Mouse (Mus musculus) hindbrain, postnatal 0 days (tissue): Measurements from ENCODE around the gene Zfr. TPM values are rescaled to one million over a fixed set of nuclear protein-coding genes. Genes with fewer than 3 reads are reported as not detected.

Experiments
- ATAC-seq: fragments of 200-750 bp; cut with Nextera tagmentation; 2 replicates; pipeline ENCODE4 v1.8.0; 2017; ENCODE audit warnings: mild to moderate bottlenecking, moderate TSS enrichment, moderate library complexity
- DNase-seq: peaks from one replicate; pipeline ENCODE4 v3.0.0-alpha.2; 2015; ENCODE audit warnings: low spot score
- H3K27ac ChIP-seq: fragments of 300-500 bp; sonication (generic); 2 replicates; pipeline ENCODE4 v1.5.1; 2014; ENCODE audit warnings: mild to moderate bottlenecking
- H3K27me3 ChIP-seq: fragments of 300-500 bp; sonication (generic); 2 replicates; pipeline ENCODE4 v1.6.1; 2014; ENCODE audit warnings: low read length, mixed read lengths; ENCODE audit not compliant: insufficient read depth
- H3K36me3 ChIP-seq: fragments of 300-500 bp; sonication (generic); 2 replicates; pipeline ENCODE4 v1.6.1; 2014; ENCODE audit warnings: low read length, mixed read lengths; ENCODE audit not compliant: insufficient read depth
- H3K4me1 ChIP-seq: fragments of 300-500 bp; sonication (generic); 2 replicates; pipeline ENCODE4 v1.6.1; 2014; ENCODE audit warnings: antibody characterized with exemption, low read length, mixed read lengths; ENCODE audit not compliant: insufficient read depth
- H3K4me2 ChIP-seq: fragments of 300-500 bp; sonication (generic); 2 replicates; pipeline ENCODE4 v1.6.1; 2014; ENCODE audit warnings: low read depth, mild to moderate bottlenecking, low read length, moderate library complexity, mixed read lengths
- H3K4me3 ChIP-seq: fragments of 300-500 bp; sonication (generic); 2 replicates; pipeline ENCODE4 v1.5.1; 2014; ENCODE audit warnings: low read length
- H3K9ac ChIP-seq: fragments of 300-500 bp; sonication (generic); replicated peaks from 2 replicates; pipeline ENCODE4 v1.6.1; 2014; ENCODE audit warnings: mild to moderate bottlenecking, low read length, moderate library complexity, mixed read lengths
- H3K9me3 ChIP-seq: fragments of 300-500 bp; sonication (generic); 2 replicates; pipeline ENCODE4 v1.6.1; 2016; ENCODE audit warnings: low read length, mixed read lengths
- CTCF ChIP-seq: IDR thresholded peaks from 2 replicates; pipeline ENCODE4 v1.5.1; 2016; ENCODE audit warnings: antibody characterized with exemption, control low read depth, low read depth
- WGBS: fragments of 180-500 bp; shearing (Covaris S2); extraction: QIAGEN DNeasy Blood & Tissue Kit; methylation state at CpG from one replicate; pipeline ENCODE4 v1.1.7; 2014; 5-methylcytosine and 5-hydroxymethylcytosine counted together
- polyA plus RNA-seq: library from polyadenylated mRNA; unstranded; fragments of >200 nt; fragmentation: Nextera tagmentation; extraction: Ambion mirVana; gene quantifications from 2 replicates; pipeline ENCODE4 v1.2.1, GENCODE M21; 2015
- total RNA-seq: library from RNA; depleted of rRNA; stranded (reverse); fragments of >200 nt; gene quantifications from 2 replicates; pipeline ENCODE4 v1.2.3, GENCODE M21; 2014

Zfr gene
- total and polyA plus RNA-seq, 2 experiments from 2014 or later = 219 to 281 TPM

DNA sequence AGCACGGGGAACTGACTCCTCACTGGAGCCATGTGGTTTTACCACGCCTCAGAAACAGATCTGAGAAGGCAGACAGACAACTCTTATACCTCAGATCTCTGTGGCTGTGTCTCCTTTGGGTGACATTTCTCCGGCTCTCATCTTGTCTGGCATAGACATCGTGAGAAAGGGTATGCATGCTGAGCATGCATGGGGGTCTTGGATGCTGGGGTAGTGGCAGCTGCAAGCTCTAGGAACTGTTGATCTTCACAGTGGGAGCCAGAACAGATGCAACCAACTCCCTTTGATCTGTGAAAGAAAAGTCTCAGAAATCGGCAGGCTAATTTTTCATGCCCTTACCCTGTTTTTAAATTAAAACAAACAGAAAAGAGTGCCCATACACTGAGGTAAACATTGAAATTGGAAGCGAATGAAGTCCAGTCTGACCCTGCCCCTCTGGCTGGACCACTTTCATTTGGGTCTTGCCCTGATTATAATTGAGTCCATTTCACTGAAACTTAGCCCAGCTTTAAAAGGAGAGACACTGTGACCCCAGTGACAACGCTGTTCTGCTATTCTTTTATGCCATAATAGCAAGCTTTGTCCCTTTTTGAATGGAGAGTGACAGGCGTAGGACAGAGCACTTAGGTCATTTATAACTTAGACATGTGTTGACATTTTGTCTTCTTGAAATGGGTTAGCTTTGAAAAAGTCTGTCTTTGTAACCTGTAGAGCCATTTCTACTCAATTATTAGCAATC lies 105.1 kb downstream of the Zfr start:
- DNase-seq (no peak), ATAC-seq (no peak)
- Histone ChIP-seq H3K36me3 (no peaks in the 10 kb centered on the region), H3K27ac (no peak overlapping the region; the same call in 1 of the 2 replicates), H3K27me3 (no peaks in the 10 kb centered on the region), H3K9ac (no peak overlapping the region), H3K9me3 (no peaks in the 10 kb centered on the region), H3K4me1 (no peaks in the 10 kb centered on the region; the same call in 1 of the 2 replicates), H3K4me3 (no peak overlapping the region), H3K4me2 (no peak overlapping the region)
- WGBS = 17% methylated on average over 8 of the region's 8 CpGs
- TF ChIP-seq CTCF = no peak

DNA sequence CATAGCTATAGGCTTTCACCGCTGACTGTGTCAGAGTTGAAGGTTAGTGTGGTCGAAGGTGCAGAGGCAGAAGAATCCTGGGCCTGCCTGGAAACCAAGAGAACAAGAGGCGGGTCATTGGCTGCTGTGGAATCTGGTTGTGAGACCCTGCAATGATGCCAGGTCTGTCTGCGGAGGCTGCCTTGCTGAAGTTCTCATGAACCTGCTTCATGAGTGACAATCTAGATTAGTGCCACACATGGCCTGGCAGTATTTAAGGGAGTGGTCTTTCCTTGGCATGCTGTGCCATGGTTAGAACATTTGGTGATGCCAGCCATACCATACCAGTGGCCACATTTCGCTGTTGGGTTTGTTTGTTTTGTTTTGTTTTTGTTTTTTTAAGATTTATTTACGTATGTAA lies 105.8 kb downstream of the Zfr start:
- H3K4me1 ChIP-seq = no peaks in the 10 kb centered on the region; the same call in 1 of the 2 replicates
- no peak for TF ChIP-seq CTCF
- WGBS = 53% methylated on average over 6 of the region's 6 CpGs

DNA sequence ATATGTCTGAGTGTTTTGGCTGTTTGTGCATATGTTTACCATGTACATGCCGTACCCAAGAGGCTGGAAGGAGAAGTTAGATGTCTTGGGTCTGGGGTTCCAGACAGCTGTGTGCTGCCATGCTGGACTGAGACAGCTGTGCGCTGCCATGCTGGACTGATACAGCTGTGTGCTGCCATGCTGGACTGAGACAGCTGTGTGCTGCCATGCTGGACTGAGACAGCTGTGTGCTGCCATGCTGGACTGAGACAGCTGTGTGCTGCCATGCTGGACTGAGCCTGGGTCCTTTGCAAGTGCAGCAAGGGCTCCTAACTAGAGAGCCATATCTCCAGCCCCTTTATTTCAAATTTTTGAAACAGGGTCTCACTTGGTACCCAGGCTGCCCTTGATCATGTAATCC lies 106.6 kb downstream of the Zfr start:
- H3K4me1 ChIP-seq = peaks cover 3% of the 10 kb centered on the region
- H3K4me2 ChIP-seq = no peak overlapping the region
- H3K36me3 ChIP-seq = no peaks in the 10 kb centered on the region
- no peak overlapping the region for H3K9ac ChIP-seq
- no peak overlapping the region for H3K4me3 ChIP-seq
- no peak for TF ChIP-seq CTCF
- 96% methylated on average over 2 of the region's 2 CpGs for WGBS
- no peaks in the 10 kb centered on the region for H3K27me3 ChIP-seq
- no peak overlapping the region for H3K27ac ChIP-seq
- ATAC-seq = no peak
- H3K9me3 ChIP-seq = no peaks in the 10 kb centered on the region
- DNase-seq = no peak

More for the DNA sequence above, 105.8 kb downstream of the Zfr start:
- ATAC-seq (no peak), DNase-seq (no peak)
- Histone ChIP-seq H3K27me3 (no peaks in the 10 kb centered on the region), H3K4me3 (no peak overlapping the region), H3K4me2 (no peak overlapping the region), H3K9me3 (no peaks in the 10 kb centered on the region), H3K27ac (no peak overlapping the region), H3K36me3 (no peaks in the 10 kb centered on the region), H3K9ac (no peak overlapping the region)

DNA sequence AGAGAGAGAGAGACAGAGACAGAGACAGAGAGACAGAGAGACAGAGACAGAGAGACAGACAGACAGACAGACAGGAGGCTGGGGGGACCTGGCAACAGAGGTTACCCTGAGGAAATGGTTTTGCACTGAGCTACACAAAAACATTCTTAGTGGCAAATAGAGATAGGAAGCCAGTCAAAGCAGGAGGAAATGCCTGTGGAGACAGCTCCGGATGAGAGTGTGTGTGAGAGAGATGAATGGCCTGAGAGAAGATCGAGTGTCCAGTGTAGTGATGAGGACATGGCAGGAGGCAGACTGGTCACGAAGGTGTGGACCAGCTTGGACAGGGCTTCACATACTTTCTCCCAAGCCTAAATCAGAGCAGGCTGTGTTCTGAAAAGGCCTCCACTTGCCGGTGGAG lies 107.4 kb downstream of the Zfr start:
- H3K4me2 ChIP-seq = no peak overlapping the region
- 68% methylated on average over 4 of the region's 4 CpGs for WGBS
- no peak overlapping the region for H3K27ac ChIP-seq
- H3K36me3 ChIP-seq = no peaks in the 10 kb centered on the region
- peaks cover 3% of the 10 kb centered on the region for H3K4me1 ChIP-seq
- DNase-seq = no peak
- H3K4me3 ChIP-seq = no peak overlapping the region
- no peaks in the 10 kb centered on the region for H3K27me3 ChIP-seq
- no peak for TF ChIP-seq CTCF
- H3K9ac ChIP-seq = no peak overlapping the region
- no peak for ATAC-seq
- H3K9me3 ChIP-seq = no peaks in the 10 kb centered on the region

DNA sequence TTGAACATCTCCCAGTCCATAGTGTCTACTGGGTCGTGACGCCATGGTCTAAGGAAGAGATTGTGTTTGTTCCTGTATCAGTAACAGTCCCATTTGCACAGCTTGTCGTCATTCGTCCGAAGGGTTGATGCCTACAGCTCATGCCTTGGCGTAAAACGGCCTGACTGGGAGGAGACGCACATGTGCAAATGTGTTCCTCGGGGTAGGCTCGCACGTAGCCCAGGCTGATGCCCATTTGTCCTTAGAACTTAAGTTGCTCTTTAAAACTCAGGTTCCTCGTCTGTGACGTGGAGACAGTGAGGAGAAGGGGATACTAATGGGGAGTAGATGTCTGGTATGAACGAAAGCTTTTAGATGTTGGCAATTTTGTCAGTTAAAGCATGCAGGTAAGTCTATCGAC lies 109.3 kb downstream of the Zfr start:
- no peak for ATAC-seq
- H3K9me3 ChIP-seq = no peaks in the 10 kb centered on the region
- no peak overlapping the region for H3K9ac ChIP-seq
- H3K36me3 ChIP-seq = no peaks in the 10 kb centered on the region
- WGBS = 96% methylated on average over 15 of the region's 15 CpGs
- TF ChIP-seq CTCF = no peak
- H3K27me3 ChIP-seq = no peaks in the 10 kb centered on the region
- no peak overlapping the region for H3K27ac ChIP-seq
- no peak overlapping the region for H3K4me2 ChIP-seq
- no peak for DNase-seq
- no peak overlapping the region for H3K4me3 ChIP-seq
- peaks cover 6% of the 10 kb centered on the region for H3K4me1 ChIP-seq

DNA sequence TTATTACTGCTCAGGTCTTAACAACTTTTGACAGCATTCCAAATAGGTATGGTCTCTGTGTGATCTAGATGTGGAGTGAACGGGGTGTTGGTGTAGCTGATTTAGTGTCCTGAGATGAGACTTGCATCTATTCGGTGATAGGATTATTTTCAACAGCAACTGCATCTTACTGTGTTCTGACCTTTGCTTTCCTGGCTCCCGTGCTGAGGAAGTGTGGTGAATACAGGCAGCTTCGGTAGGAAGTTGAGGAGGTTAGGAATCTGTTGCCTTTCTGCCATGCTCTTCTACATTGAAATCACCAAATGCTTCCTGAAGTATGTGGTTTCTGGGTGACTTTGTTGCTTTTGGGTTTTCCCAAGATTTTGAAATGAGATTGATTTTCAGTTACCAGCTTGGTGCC lies 109.7 kb downstream of the Zfr start:
- no peaks in the 10 kb centered on the region for H3K9me3 ChIP-seq
- DNase-seq (no peak), ATAC-seq (no peak)
- H3K4me1 ChIP-seq = peaks cover 6% of the 10 kb centered on the region
- 76% methylated on average over 4 of the region's 4 CpGs for WGBS
- H3K27me3 ChIP-seq = no peaks in the 10 kb centered on the region
- no peak for TF ChIP-seq CTCF
- H3K9ac ChIP-seq = no peak overlapping the region
- no peak overlapping the region for H3K27ac ChIP-seq
- no peak overlapping the region for H3K4me2 ChIP-seq
- no peak overlapping the region for H3K4me3 ChIP-seq
- no peaks in the 10 kb centered on the region; the same call in 1 of the 2 replicates for H3K36me3 ChIP-seq

DNA sequence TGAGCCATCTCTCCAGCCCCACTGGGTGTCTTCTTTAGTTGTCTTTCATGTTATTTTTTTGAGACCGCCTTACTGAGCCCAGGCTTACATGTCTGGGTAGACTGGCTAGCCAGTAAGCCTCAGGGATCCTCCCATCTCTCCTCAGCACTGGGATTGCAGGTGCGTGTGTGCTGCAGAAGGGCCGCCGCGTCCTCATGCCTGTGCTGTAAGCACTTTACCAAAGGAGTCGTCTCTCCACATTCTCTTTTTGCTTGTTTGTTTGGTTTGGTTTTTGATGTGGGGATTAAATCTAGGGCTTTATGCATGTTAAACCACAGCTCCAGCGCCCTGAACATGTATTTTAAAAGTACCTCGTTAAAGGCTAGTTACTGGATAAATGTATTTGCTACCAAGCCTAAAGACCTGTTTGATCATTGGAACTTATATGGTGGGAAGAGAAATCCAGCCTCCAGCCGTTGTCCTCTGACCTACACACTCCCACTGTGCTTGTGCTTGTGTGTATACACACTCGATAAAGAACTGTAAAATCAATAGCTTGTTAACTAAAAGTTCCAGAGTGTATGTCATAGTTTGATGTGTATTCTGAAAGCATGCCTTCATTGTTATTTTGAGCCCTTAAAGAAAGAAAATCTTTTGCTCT lies 112.1 kb downstream of the Zfr start:
- ATAC-seq = no peak

More for the DNA sequence above, 112.1 kb downstream of the Zfr start:
- Histone ChIP-seq H3K9me3 (no peaks in the 10 kb centered on the region), H3K9ac (no peak overlapping the region), H3K36me3 (no peaks in the 10 kb centered on the region; the same call in 1 of the 2 replicates), H3K4me1 (peaks cover 6% of the 10 kb centered on the region; the same call in 1 of the 2 replicates), H3K4me3 (no peak overlapping the region), H3K27ac (no peak overlapping the region), H3K4me2 (no peak overlapping the region), H3K27me3 (no peaks in the 10 kb centered on the region)
- DNase-seq = no peak
- no peak for TF ChIP-seq CTCF
- 77% methylated on average over 10 of the region's 10 CpGs for WGBS
